Mouse (Mus musculus): Measurements from ENCODE around the gene Dnph1. TPM values are rescaled to one million over a fixed set of nuclear protein-coding genes. Genes with fewer than 3 reads are reported as not detected.

Dnph1 gene
- polyA plus RNA-seq, 1 experiment: 2.0 TPM

DNA sequence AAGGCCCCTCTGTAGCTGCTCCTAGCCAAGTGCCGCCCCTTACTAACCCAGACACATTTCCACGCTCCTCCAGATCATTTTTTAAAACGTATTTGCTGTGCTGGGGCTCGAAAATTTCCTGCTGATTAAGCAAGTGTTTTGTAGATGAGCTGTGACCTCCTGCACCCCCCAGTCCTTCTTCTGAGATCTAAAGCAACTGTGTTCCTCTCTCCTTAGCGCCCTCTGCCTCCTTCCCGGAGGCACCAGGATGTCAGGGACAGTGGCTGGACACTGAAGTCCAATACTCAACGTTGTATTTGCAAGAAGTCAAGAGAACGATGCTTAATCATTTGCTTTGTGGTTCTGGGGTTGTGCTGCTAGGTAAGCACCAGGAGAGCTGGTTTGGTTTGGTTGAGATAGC, 35.2 kb upstream of the Dnph1 start:
- DNase-seq: no peak
- 13% methylated on average over 8 of the region's 8 CpGs for WGBS
- no peak overlapping the region for H3K4me3 ChIP-seq (replicated peaks; ENCODE audit: extremely low read depth, low read depth, low read length)
- no peak for TF ChIP-seq POLR2A (IDR thresholded peaks at IDR 0.05; ENCODE audit: borderline replicate concordance, extremely low read depth, low read depth, low read length)
- no peak for TF ChIP-seq CTCF (IDR thresholded peaks at IDR 0.05; ENCODE audit: insufficient read depth, low read length)
- H3K4me1 ChIP-seq (ENCODE audit: control insufficient read depth, insufficient read depth, low read length): no peaks in the 10 kb centered on the region

DNA sequence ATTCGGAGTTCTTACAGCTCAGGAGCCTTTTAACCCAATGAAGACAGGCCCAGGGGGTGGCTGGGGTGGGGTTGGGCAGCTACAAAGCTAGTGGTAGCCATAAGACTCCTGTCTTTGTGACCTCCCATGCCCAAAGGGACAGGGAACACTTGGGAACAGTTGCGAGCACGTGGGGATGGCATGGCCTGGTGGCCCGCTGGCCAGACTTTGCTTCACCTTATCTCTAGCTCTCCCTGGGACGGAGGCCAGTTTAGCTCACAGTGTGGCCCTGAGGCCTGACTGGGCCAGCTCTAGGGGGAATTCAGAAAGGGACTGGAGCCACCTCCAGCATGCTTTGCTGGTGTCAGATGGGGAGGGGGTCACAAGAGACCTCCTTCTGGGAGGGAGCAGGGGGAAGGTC, 34.3 kb upstream of the Dnph1 start:
- no peak overlapping the region for H3K4me3 ChIP-seq (replicated peaks; ENCODE audit: extremely low read depth, low read depth, low read length)
- WGBS: 82% methylated on average over 5 of the region's 5 CpGs
- DNase-seq: no peak
- no peak for TF ChIP-seq CTCF (IDR thresholded peaks at IDR 0.05; ENCODE audit: insufficient read depth, low read length)
- TF ChIP-seq POLR2A (IDR thresholded peaks at IDR 0.05; ENCODE audit: borderline replicate concordance, extremely low read depth, low read depth, low read length): no peak
- no peaks in the 10 kb centered on the region for H3K4me1 ChIP-seq (ENCODE audit: control insufficient read depth, insufficient read depth, low read length)

DNA sequence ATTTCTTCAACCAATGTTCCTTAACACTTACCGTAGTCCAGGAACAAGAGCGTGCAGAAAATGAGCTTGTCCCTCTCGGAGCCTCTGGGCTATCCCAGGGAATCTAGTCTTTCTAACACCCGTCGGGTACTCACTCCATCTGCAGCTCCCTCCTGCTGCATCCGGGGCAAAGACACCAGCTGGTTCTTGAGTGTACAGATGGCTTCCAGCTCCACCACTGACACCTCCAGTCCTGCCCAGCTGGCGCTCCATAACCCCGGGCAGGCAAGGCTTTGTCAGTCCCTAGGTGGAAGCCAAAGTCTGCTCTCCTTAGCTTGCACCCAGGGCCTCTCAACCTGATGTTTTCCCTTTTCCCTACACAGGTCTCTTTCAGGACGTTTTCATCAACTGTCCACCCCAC, 28.7 kb upstream of the Dnph1 start:
- DNase-seq: no peak
- no peaks in the 10 kb centered on the region for H3K4me1 ChIP-seq (ENCODE audit: control insufficient read depth, insufficient read depth, low read length)
- WGBS: 68% methylated on average over 9 of the region's 9 CpGs
- no peak overlapping the region for H3K4me3 ChIP-seq (replicated peaks; ENCODE audit: extremely low read depth, low read depth, low read length)
- TF ChIP-seq CTCF (IDR thresholded peaks at IDR 0.05; ENCODE audit: insufficient read depth, low read length) (no peak), POLR2A (IDR thresholded peaks at IDR 0.05; ENCODE audit: borderline replicate concordance, extremely low read depth, low read depth, low read length) (no peak)

DNA sequence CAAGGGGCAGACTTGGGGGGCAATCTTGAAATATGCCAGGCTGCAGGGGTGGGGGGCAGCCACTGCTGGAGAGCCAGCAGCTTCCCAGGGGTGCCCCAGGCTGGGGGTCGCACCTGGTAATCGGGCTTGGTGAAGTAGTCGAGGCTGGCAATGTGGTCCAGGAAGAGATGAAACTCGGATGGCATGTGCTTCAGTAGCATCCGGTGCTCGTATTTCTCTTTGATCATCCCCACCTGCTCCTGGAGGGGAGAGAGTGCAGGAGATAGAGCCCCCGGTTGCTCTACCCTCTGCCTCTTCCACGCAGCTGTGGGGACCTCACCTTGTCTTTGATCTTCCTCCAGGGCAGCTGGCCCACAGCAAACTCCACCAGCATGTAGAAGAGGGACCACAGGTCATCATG, 19.9 kb upstream of the Dnph1 start:
- 62% methylated on average over 8 of the region's 8 CpGs for WGBS
- Histone ChIP-seq H3K4me3 (replicated peaks; ENCODE audit: extremely low read depth, low read depth, low read length) (no peak overlapping the region), H3K4me1 (ENCODE audit: control insufficient read depth, insufficient read depth, low read length) (no peaks in the 10 kb centered on the region)
- DNase-seq: no peak
- TF ChIP-seq CTCF (IDR thresholded peaks at IDR 0.05; ENCODE audit: insufficient read depth, low read length) (no peak), POLR2A (IDR thresholded peaks at IDR 0.05; ENCODE audit: borderline replicate concordance, extremely low read depth, low read depth, low read length) (no peak)

DNA sequence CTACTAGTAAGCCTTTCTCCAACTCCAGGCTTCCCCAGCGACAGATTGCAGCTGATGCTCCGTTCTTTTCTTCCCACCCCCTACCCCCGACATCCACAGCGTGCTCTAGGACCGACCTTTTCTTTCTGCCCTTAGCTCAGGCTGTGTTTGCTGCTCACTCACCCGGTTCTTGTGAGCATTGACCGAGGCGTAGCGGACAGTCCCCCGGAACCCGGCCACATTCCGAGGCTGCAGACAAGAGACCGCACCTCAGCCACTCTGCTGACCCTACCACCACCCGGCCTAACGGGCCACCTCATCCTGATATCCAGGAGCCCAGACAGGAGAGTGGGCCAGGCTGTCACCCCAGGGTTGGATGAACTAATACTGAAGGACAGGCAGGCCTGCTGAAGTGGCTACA, 19.2 kb upstream of the Dnph1 start:
- DNase-seq: no peak
- no peak overlapping the region for H3K4me3 ChIP-seq (replicated peaks; ENCODE audit: extremely low read depth, low read depth, low read length)
- H3K4me1 ChIP-seq (ENCODE audit: control insufficient read depth, insufficient read depth, low read length): no peaks in the 10 kb centered on the region
- TF ChIP-seq CTCF (IDR thresholded peaks at IDR 0.05; ENCODE audit: insufficient read depth, low read length) (no peak), POLR2A (IDR thresholded peaks at IDR 0.05; ENCODE audit: borderline replicate concordance, extremely low read depth, low read depth, low read length) (no peak)
- 82% methylated on average over 15 of the region's 15 CpGs for WGBS

DNA sequence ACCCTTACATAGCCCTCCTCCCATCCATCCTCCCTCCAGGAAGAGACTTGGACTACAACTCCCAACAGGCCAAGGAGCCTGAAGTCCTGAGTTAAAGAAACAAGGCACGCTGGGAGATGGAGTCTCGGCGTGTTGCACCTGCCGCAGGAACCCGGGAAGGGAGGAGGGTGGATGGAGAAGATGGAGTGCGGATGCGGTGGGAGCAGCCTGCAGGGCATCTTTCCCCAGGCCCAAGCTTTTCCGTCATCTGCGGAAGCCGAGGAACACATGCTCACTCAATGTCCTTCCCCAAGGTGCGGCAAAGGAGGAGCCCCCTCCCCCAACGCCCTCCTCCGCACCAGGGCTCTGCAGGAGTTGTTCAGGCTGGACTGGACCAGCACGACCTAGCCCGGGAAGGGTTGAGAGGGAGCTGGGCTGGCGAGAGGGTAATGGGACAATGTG, 12.9 kb upstream of the Dnph1 start:
- TF ChIP-seq CTCF (IDR thresholded peaks at IDR 0.05; ENCODE audit: insufficient read depth, low read length): no peak
- no peak for TF ChIP-seq POLR2A (IDR thresholded peaks at IDR 0.05; ENCODE audit: borderline replicate concordance, extremely low read depth, low read depth, low read length)
- Histone ChIP-seq H3K4me1 (ENCODE audit: control insufficient read depth, insufficient read depth, low read length) (peaks cover 3% of the 10 kb centered on the region; the same call in 1 of the 2 replicates), H3K4me3 (replicated peaks; ENCODE audit: extremely low read depth, low read depth, low read length) (peak overlapping the region; percentile 37)
- DNase-seq: peak; percentile 20
- 1% methylated on average over 16 of the region's 16 CpGs for WGBS

GRCm38 (mm10) chr17:46484021-46484431, 12.5 kb upstream of the Dnph1 start:
- WGBS: 1% methylated on average over 13 of the region's 13 CpGs
- H3K4me3 ChIP-seq (replicated peaks; ENCODE audit: extremely low read depth, low read depth, low read length): peak overlapping the region; percentile 30
- H3K4me1 ChIP-seq (ENCODE audit: control insufficient read depth, insufficient read depth, low read length): peaks cover 3% of the 10 kb centered on the region; the same call in 1 of the 2 replicates
- DNase-seq: no peak
- TF ChIP-seq POLR2A (IDR thresholded peaks at IDR 0.05; ENCODE audit: borderline replicate concordance, extremely low read depth, low read depth, low read length): no peak
- TF ChIP-seq CTCF (IDR thresholded peaks at IDR 0.05; ENCODE audit: insufficient read depth, low read length): no peak

- no peak for TF ChIP-seq POLR2A (IDR thresholded peaks at IDR 0.05; ENCODE audit: borderline replicate concordance, extremely low read depth, low read depth, low read length)
- TF ChIP-seq CTCF (IDR thresholded peaks at IDR 0.05; ENCODE audit: insufficient read depth, low read length): no peak
- Histone ChIP-seq H3K4me1 (ENCODE audit: control insufficient read depth, insufficient read depth, low read length) (peaks cover 3% of the 10 kb centered on the region; the same call in 1 of the 2 replicates), H3K4me3 (replicated peaks; ENCODE audit: extremely low read depth, low read depth, low read length) (no peak overlapping the region)
- 16% methylated on average over 6 of the region's 6 CpGs for WGBS
- DNase-seq: no peak
These were observed 12.0 kb upstream of the Dnph1 start for GRCm38 (mm10) chr17:46484461-46484875.

DNA sequence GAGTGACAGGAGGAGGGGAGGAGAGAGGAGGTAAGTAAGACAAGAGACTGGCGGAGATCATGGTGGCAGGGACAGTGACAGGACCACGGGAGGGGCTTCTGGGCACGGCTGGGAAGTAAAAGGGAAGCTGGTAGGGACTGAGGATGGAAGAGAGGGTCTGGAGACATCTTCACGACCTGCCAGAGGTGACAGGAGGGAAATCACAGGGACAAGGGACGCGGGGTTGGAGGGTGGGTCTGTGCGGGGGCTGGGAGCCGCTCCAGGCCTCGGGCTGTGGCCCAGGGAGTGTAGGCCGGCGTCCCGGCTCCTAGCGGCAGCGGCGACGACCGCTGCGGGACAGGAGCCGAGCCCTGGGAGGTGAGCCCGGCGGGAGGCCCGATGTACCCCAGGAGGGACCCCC, 9.5 kb upstream of the Dnph1 start:
- 6% methylated on average over 22 of the region's 22 CpGs for WGBS
- DNase-seq: no peak
- H3K4me3 ChIP-seq (replicated peaks; ENCODE audit: extremely low read depth, low read depth, low read length): no peak overlapping the region
- peaks cover 3% of the 10 kb centered on the region; the same call in 1 of the 2 replicates for H3K4me1 ChIP-seq (ENCODE audit: control insufficient read depth, insufficient read depth, low read length)
- TF ChIP-seq POLR2A (IDR thresholded peaks at IDR 0.05; ENCODE audit: borderline replicate concordance, extremely low read depth, low read depth, low read length): no peak
- no peak for TF ChIP-seq CTCF (IDR thresholded peaks at IDR 0.05; ENCODE audit: insufficient read depth, low read length)

- no peak within 1 kb of the TSS for H3K4me3 ChIP-seq (replicated peaks; ENCODE audit: extremely low read depth, low read depth, low read length)
- TF ChIP-seq CTCF (IDR thresholded peaks at IDR 0.05; ENCODE audit: insufficient read depth, low read length): no peak
- TF ChIP-seq POLR2A (IDR thresholded peaks at IDR 0.05; ENCODE audit: borderline replicate concordance, extremely low read depth, low read depth, low read length): no peak
- 2% methylated on average over 27 of the region's 49 CpGs for WGBS
- H3K4me1 ChIP-seq (ENCODE audit: control insufficient read depth, insufficient read depth, low read length): peaks cover 3% of the 10 kb centered on the region; the same call in 1 of the 2 replicates
- DNase-seq: no peak
These were observed 9.1 kb upstream of the Dnph1 start, which contains the start of gene Ttbk1 for GRCm38 (mm10) chr17:46487431-46487830. Gene Ttbk1 (minus strand): TSS chr17:46487675.

All from lung, adult 2 months (tissue).